Mouse (Mus musculus) E14TG2a.4 (cell line): ENCODE measurements at regions not wholly inside any gene's neighbourhood (a gene's known extent, or its start where the extent isn't known, plus 50 kb on each side); places are given as distances from the start of the nearest gene placed in this dataset.

Source experiments
- H3K27me3 ChIP-seq: 2 replicates; pipeline ENCODE4 v1.6.1; 2014; ENCODE audit warnings: low read length, control low read depth; ENCODE audit not compliant: insufficient read depth
- H3K36me3 ChIP-seq: 2 replicates; pipeline ENCODE4 v1.6.1; 2014; ENCODE audit warnings: low read length, control low read depth; ENCODE audit not compliant: insufficient read depth
- H3K4me1 ChIP-seq: replicated peaks from 2 replicates; pipeline ENCODE4 v1.6.1; 2014; ENCODE audit warnings: low read depth, low read length, control low read depth
- H3K4me3 ChIP-seq: replicated peaks from 2 replicates; pipeline ENCODE4 v1.5.1; 2014; ENCODE audit warnings: mild to moderate bottlenecking, low read length
- H3K9me3 ChIP-seq: 2 replicates; pipeline ENCODE4 v1.6.1; 2014; ENCODE audit warnings: low read length, control low read depth
- CTCF ChIP-seq: conservative IDR thresholded peaks from 2 replicates; pipeline ENCODE4 v1.5.1; 2014; ENCODE audit warnings: low read length
- NANOG ChIP-seq: IDR thresholded peaks from 2 replicates; pipeline ENCODE4 v1.6.1; 2014; ENCODE audit warnings: borderline replicate concordance, low read length, mixed read lengths
- POU5F1 ChIP-seq: IDR thresholded peaks from 2 replicates; pipeline ENCODE4 v1.6.1; 2014; ENCODE audit warnings: low read length, borderline replicate concordance

DNA sequence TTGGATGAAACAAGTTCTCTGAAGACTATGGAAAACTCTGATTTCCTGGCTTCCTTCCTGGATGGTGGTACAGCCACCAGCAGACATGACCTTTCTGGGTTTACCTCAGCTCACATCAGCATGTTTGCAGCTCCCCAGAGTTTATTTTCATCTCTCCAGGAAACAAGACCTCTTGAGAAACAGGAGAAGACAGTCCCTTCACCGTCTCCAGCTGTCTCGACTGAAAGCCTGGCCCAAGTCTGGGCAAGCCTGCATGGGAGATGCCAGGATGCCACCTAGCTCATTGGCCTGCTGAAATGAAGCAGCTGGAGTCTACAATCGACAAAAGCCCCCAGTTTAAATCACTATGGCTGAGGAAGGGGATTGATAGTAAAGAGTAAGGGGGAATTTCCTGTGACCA is 131.6 kb upstream of the Zfand5 start:
- Histone ChIP-seq H3K4me1 (peaks cover 25% of the 10 kb centered on the region), H3K4me3 (no peak overlapping the region), H3K27me3 (no peaks in the 10 kb centered on the region), H3K9me3 (no peaks in the 10 kb centered on the region), H3K36me3 (no peaks in the 10 kb centered on the region)
- TF ChIP-seq POU5F1: no peak

DNA sequence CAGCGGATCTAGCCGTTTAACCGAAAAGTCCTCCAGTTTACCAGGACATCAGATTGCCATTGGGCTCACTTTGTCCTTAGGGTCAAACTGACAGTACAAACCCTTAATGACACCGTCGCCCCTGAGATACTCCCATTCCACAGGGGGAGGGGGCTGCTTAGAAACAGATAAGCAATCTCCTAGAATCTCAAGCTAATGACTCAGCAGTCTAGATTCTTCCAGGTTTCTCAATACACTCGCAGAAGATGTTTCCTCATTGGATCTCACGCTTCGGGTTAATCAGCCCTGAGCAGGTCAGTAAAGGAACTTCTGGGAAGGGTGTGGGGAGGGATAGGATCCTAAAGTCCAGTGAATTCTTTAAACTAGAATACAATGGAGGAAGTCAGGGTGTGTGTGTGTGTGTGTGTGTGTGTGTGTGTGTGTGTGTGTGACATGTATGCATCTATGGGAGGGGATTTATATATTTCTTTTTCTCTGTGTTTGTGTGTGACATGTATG is 133.0 kb upstream of the Zfand5 start:
- TF ChIP-seq POU5F1 (no peak), NANOG (no peak), CTCF (no peak)
- no peaks in the 10 kb centered on the region for H3K9me3 ChIP-seq
- H3K4me1 ChIP-seq: peaks cover 13% of the 10 kb centered on the region
- H3K36me3 ChIP-seq: no peaks in the 10 kb centered on the region
- H3K27me3 ChIP-seq: no peaks in the 10 kb centered on the region
- no peak overlapping the region for H3K4me3 ChIP-seq

DNA sequence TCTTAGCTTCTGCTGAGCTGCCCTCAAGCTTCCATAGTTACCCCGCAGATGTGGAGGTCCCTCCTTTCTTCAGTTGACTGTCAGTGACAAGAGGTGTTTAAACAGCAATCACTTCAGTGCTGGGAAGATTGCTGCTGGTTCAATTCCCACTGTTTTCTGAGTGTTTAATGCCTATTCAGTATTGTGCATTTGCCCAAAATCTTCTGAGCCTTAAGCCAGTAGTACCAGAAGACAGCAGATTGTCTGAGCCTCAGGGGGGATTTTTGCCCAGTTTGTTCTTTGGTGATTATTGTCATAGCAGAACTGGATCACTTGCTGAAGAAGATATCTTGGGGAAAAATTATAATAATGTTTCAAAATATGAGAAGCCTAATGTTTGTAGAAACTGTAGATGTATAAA is 135.3 kb upstream of the Zfand5 start:
- peaks cover 9% of the 10 kb centered on the region for H3K4me1 ChIP-seq
- H3K9me3 ChIP-seq: no peaks in the 10 kb centered on the region
- no peaks in the 10 kb centered on the region for H3K36me3 ChIP-seq
- no peak for TF ChIP-seq NANOG
- no peak for TF ChIP-seq POU5F1
- no peak for TF ChIP-seq CTCF
- no peak overlapping the region for H3K4me3 ChIP-seq
- no peaks in the 10 kb centered on the region for H3K27me3 ChIP-seq

DNA sequence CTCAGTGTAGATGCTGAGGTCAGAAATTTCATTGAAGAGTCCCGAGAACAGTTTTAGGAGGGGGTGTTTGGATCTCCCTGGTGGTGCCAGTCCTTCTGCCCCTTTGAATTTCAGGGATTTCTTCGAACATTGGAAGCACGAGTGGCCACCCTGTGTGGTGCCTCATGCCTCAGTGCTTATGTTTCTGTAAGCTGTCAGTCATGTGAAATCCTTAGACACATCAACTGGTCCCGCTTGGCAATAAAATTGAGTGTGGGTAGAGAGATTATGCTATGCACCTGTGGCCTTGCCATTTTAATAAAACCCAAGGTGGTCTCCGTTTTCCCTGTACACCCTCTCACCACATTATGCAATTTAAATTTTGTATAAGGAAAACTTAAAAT is 136.1 kb upstream of the Zfand5 start:
- Histone ChIP-seq H3K4me1 (peaks cover 9% of the 10 kb centered on the region), H3K36me3 (no peaks in the 10 kb centered on the region), H3K27me3 (no peaks in the 10 kb centered on the region), H3K9me3 (no peaks in the 10 kb centered on the region), H3K4me3 (no peak overlapping the region)
- no peak for TF ChIP-seq NANOG
- TF ChIP-seq CTCF: no peak
- TF ChIP-seq POU5F1: no peak

DNA sequence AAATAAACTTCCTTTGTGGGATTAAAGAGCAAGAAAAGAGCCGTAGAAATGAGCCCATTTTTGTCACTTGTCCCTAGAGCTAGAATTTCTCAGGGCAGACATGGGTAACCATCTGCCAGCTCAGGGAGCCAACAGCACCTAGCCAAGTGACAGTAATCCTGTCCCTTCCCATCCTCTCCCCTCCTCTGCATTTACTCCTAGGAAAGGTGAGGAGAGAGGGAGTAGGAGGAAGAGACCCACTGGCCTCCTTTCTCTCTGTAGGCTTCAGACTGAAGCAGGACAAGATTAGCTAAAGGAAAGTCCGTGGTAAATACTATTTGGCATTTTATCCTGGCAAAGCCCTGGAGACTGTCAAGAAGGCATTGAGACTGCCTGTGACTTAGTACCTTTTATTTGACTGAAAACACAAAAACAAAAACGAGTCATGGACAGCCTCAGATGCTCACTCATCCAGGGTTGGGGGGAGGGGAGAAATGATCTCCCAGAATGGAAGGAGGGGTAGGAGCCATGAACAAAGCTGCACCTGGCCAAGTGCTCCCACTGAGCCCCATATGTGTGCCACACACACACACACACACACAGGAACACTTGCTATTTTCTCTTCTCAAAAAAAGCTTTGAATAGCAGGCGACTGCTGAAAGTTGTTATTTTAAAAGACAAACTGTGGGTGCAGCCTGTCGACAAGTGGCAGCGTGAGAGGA is 136.6 kb upstream of the Zfand5 start:
- H3K36me3 ChIP-seq: no peaks in the 10 kb centered on the region
- TF ChIP-seq POU5F1: no peak
- TF ChIP-seq NANOG: no peak
- TF ChIP-seq CTCF: no peak
- H3K27me3 ChIP-seq: no peaks in the 10 kb centered on the region
- no peak overlapping the region for H3K4me3 ChIP-seq
- H3K9me3 ChIP-seq: no peaks in the 10 kb centered on the region
- peaks cover 9% of the 10 kb centered on the region for H3K4me1 ChIP-seq

DNA sequence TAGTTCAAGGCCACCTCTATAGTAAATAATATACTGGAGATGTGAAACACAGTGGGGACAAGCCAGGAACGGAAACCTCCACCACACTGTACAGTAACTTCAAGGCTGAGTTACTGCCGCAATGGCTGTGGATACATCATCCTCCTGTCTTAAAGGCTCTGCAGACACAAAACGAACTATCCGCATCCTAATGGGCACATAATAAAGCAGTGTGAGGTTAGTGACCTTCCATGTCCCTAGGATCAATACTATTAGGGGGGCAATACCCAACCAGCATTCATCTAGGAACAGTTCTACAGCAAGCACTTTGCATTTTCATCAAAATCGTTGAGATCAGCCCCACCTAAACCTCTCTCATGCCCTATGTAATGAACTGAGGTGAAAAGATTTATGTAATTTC is 142.4 kb upstream of the Zfand5 start:
- H3K4me3 ChIP-seq: no peak overlapping the region
- TF ChIP-seq CTCF (no peak), POU5F1 (no peak), NANOG (no peak)
- H3K4me1 ChIP-seq: 0 out of 2 replicates have a peak, but pooled peaks cover 3% of the 10 kb centered on the region
- 0 out of 2 replicates have a peak, but pooled peaks cover 3% of the 10 kb centered on the region for H3K9me3 ChIP-seq
- no peaks in the 10 kb centered on the region for H3K27me3 ChIP-seq
- H3K36me3 ChIP-seq: no peaks in the 10 kb centered on the region

DNA sequence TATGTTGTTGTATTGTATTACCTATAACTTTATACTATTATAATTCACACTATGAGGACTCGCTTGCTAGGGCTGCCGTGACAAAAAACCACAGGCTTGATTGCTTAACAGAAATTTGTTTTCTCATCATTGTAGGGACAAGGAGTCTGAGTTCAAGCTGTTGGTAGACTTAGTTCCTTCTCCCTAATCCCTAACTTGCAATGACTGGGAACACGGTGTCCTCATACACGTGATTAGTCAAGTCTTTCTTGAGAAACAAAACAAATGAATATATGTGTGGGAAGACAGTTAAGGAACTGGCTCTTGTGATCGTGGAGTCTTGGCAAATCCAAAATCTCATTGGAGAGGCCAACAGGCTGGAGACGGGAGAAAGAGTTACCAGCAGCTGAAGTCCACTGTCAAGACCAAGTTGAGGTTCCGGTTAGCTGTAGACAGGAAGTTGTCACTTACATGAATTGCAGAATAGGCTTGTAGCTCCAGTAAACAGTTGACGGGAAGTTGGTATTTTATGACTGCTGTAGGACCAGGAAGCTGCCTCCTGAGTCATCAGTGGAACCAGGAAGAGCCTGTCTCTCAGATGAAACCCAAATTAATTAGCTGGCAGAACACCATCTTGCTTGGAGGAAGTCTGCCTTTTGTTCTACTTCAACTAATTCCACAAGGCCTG is 144.9 kb upstream of the Zfand5 start:
- Histone ChIP-seq H3K9me3 (0 out of 2 replicates have a peak, but pooled peaks cover 3% of the 10 kb centered on the region), H3K27me3 (no peaks in the 10 kb centered on the region), H3K4me3 (no peak overlapping the region), H3K4me1 (0 out of 2 replicates have a peak, but pooled peaks cover 3% of the 10 kb centered on the region), H3K36me3 (no peaks in the 10 kb centered on the region)
- no peak for TF ChIP-seq NANOG
- no peak for TF ChIP-seq CTCF
- no peak for TF ChIP-seq POU5F1

DNA sequence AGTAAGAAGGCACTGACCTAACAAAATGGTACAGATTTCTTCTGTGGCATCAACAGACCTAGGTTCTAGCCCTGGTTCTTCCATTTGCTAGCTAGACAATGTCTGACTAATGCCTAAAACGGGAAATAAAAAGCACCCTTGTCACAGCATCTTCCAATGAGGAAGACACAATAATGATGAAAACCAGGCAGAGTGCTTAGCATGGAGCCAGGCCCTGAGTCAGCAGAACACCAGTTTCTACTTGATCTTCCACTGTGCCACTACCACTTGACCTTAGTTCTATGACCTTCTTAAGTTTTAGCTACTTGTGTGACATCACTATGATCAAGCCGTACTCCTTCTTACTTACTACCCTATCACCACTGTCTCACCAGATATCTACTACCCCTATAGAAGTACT is 145.4 kb upstream of the Zfand5 start:
- Histone ChIP-seq H3K36me3 (no peaks in the 10 kb centered on the region), H3K4me1 (0 out of 2 replicates have a peak, but pooled peaks cover 3% of the 10 kb centered on the region), H3K27me3 (no peaks in the 10 kb centered on the region), H3K4me3 (no peak overlapping the region), H3K9me3 (0 out of 2 replicates have a peak, but pooled peaks cover 3% of the 10 kb centered on the region)
- no peak for TF ChIP-seq NANOG
- no peak for TF ChIP-seq POU5F1
- TF ChIP-seq CTCF: no peak

DNA sequence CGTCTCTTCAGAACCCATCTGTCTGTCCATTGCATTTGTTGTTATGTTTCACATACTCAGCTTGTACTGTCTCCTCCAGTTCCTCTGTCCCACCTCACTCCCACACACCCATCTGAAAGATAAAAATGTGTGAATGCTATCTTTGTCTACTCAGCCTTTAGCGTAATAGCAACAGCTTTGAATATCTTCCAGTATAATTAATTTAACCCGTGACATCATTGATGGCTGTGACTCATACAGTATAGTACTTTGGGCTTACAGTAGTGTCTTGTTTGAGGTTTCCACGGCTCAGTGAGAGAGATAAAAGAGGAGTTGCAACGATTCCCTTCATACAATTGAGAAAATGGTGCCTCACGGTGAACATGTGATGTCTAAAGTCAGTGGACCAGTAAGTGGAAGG is 152.6 kb upstream of the Zfand5 start:
- Histone ChIP-seq H3K27me3 (no peaks in the 10 kb centered on the region), H3K4me1 (no peaks in the 10 kb centered on the region), H3K9me3 (no peaks in the 10 kb centered on the region), H3K36me3 (no peaks in the 10 kb centered on the region), H3K4me3 (no peak overlapping the region)
- TF ChIP-seq NANOG (no peak), CTCF (no peak), POU5F1 (no peak)
